Mouse (Mus musculus) frontal cortex, adult 2 months (tissue): ENCODE measurements at regions not wholly inside any gene's neighbourhood (a gene's known extent, or its start where the extent isn't known, plus 50 kb on each side); places are given as distances from the start of the nearest gene placed in this dataset.

Source experiments
- DNase-seq, 2 experiments: peaks; one replicate each; pipeline ENCODE4 v3.0.0; 2022; ENCODE audit warnings: low spot score in 1 of 2; ENCODE audit errors: extremely low spot score in 1 of 2

DNA sequence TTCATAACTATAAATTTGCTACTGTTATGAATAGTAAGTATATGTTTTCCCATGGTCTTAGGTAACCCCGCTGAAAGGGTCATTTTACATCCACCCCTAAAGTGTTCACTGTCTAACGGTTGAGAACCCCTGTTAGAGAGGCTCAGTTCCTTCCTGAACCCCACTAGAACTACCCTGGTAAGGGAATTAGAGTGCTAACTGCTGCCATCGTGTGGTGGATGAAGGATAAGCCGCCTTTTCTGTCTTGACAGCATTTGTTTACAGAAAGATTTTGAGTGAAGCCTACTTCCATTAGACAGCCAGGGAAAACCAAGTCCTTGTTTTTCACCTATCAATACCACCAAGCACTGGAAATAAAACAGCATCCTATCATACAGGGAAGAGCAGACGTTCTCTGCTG lies 90.3 kb upstream of the Tbx22 start:
- peak in 1 of 2 experiments; percentile 44 for DNase-seq
